Mouse (Mus musculus): ENCODE measurements at regions not wholly inside any gene's neighbourhood (a gene's known extent, or its start where the extent isn't known, plus 50 kb on each side); places are given as distances from the start of the nearest gene placed in this dataset.

DNA sequence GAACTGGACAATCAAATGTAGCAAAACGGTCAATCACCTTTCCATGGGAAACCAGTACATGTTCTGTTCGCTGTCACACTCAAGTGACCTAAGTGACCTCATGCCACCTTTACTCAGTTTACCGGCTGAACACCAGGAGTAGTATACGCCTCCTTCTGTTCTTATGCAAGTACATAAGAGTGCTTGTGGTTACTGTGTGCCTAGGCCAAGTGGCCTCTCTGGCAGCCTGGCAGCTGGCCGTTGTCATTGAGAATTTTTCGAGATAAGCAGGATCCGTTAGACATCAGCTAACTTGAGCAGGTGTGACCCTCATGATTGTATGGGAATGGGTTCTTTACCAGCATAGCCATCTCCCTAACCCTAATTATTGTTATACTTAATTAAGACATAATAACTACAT, 167.5 kb downstream of the Tomm20 start:
- TF ChIP-seq CTCF (IDR thresholded peaks at IDR 0.05; ENCODE audit: control insufficient read depth, insufficient read depth, insufficient read length) (no peak), USF1 (IDR thresholded peaks at IDR 0.05; ENCODE audit: low read depth) (no peak)
